Mouse (Mus musculus): ENCODE data around the gene Atg13.
"Not testable (repeated sequence)": the region's sequence is repeated elsewhere in the genome, so short reads cannot be mapped to it uniquely, and the experiment has no call there.

The Atg13 gene

GRCm38 (mm10) chr2:91710272-91711234 lies at the start of gene Atg13, which contains the start of gene Harbi1:
TSS of gene Atg13 (minus strand) at chr2:91710576.
TSS of gene Harbi1 (plus strand) at chr2:91710852.
- peak; percentile 91 for DNase-seq (ENCODE audit: low spot score)

DNA sequence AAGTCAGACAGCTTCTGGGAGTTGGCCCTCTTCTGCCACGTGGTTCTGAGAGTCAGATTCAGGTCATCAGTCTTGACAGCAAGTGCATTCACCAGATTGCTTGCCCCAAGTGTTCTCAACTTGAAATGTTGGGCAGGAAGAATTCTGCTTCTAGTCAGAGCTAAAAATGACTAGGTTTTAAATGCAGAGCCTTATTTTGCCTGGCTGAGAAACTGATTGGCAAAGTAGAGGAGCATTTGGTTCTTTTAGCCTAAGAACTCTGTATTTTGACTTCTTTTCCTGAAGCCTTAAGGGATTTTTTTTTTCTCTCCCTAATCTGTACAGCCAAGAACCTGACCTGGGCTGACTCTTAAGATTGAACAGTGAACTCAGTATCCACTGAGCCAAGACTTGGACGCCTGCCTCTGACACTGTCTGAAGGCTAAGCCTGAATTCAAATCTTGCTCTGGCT lies 39.5 kb upstream of the Atg13 start:
- no peak for DNase-seq (ENCODE audit: low spot score)

GRCm38 (mm10) chr2:91744686-91745085 lies 34.3 kb upstream of the Atg13 start:
- no peak for DNase-seq (ENCODE audit: low spot score)

GRCm38 (mm10) chr2:91739586-91739985 lies 29.2 kb upstream of the Atg13 start:
- DNase-seq (ENCODE audit: low spot score) = no peak

GRCm38 (mm10) chr2:91735221-91735620 lies 24.8 kb upstream of the Atg13 start:
- no peak for DNase-seq (ENCODE audit: low spot score)

DNA sequence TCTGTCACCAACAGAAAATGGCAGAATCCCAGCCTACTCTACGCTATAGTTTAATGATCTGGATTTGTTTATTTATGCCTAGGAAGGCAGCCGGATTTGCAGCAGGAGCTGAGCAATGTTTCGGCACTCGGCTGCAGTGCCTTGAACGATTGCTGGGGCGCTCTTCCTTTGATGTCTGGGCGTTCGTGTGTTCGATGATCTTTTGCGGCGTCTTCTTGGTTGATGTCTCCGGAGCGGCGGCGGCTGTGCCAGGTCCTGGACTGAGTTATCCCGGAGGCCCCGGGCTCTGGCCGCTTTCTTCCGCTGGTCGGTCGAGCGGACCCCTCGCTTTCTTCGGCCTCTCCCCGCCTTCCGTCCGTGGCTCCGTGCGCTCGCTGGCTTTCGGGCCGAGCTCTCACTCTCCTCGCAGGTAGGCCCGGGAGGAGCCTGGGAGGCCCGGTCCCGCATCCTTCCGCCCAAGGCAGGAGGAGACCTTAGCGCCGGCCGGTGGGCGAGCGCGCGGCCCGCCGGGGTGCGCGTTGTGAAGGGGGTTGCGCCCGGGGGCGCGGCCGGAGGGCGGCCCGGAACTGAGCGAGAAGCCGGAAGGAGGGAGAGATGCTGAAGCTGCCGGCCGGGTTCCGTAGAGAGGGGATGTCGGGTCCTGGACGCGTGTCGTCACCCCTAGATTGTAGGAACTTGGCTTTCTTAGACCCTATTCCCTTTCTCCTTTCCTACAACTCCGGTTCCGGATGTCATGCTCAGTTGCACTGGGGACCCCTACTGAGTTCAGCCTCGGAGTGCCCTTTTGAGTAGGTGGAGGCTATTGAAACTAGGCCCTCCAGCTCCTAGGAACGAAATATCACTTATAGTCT lies 19.8 kb upstream of the Atg13 start, which contains the start of gene Ambra1:
Gene Ambra1, plus strand, starts transcription at position 164 of the 851 bp plus-strand sequence.
- peak; percentile 78 for DNase-seq (ENCODE audit: low spot score)

DNA sequence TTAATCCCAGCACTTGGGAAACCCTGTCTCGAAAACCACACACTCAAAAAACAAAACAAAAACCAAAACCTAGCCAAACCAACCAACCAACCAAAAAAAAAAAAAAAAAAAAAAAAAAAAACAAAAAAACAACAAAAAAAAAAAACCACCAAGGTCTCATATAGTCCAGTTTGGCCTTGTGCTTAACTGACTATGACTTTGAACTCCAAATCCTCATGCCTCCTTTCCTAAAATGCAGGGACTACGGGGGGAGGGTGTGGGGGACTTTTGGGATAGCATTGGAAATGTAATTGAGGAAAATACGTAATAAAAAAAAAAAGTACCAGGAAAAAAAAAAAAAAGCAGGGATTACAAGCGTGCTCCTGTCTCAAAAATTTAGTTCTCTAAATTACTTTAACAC lies 19.2 kb upstream of the Atg13 start:
- no peak for DNase-seq (ENCODE audit: low spot score)

- DNase-seq (ENCODE audit: low spot score) = no peak
Measured at GRCm38 (mm10) chr2:91727011-91727410, 16.6 kb upstream of the Atg13 start.

DNA sequence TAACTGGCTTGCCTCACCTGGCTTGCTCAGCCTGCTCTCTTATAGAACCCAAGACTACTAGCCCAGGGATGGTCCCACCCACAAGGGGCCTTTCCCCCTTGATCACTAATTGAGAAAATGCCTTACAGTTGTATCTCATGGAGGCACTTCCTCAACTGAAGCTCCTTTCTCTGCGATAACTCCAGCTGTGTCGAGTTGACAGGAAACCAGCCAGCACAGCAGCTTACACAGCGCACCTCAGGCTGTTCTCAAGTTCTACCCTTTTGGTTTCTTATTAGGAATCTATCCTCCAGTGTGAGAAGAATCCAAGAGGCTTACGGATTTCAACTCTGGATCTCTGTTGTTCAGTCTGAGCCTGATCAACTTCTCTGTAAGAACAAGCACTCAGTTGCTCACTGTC lies 15.1 kb upstream of the Atg13 start:
- DNase-seq (ENCODE audit: low spot score) = not testable (repeated sequence)

DNA sequence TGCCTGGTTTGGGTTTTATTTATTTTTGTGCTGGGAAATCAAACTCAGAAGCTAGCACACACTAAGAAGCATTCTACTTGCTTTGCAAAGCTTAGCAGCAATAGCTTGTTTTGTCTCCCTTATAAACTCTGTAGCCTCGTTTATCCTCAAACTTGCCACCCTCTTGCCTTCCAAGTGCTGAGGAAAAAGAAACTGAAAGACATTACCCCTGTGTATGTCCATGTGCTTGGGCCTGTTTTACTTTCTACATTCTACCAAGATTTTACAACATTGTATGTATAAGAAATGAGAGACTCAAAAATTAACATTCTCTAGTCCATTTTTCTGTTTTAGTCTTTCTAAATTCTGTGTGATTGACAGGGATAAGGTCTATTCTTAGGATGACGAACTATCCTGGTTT lies 14.3 kb upstream of the Atg13 start:
- no peak for DNase-seq (ENCODE audit: low spot score)

GRCm38 (mm10) chr2:91723951-91724350 lies 13.6 kb upstream of the Atg13 start:
- no peak for DNase-seq (ENCODE audit: low spot score)

DNA sequence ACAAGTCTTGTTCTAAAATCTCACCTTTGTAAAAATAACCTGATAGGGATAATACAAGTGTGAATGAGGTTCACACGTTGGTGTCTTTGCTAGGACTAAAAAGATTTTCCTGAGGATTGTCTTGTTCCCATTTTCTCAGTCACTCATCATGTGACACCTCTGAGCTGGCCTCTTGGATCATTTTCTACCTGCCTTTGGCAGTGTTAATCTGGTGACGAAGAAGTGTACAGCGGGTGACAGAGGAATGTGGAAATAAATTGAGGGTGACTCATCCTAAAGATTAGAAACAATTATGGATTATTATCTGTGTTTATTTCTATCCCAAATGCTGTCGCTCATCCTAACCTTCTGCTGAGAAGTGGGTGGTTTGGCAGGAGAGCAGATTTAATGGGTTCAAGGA lies 13.0 kb upstream of the Atg13 start:
- no peak for DNase-seq (ENCODE audit: low spot score)

- no peak for DNase-seq (ENCODE audit: low spot score)
Measured at GRCm38 (mm10) chr2:91718276-91718675, 7.9 kb upstream of the Atg13 start.

GRCm38 (mm10) chr2:91714921-91715320 lies 4.5 kb upstream of the Atg13 start:
- DNase-seq (ENCODE audit: low spot score) = no peak

- DNase-seq (ENCODE audit: low spot score) = no peak
Measured at GRCm38 (mm10) chr2:91711256-91711925, 1.0 kb upstream of the Atg13 start.

GRCm38 (mm10) chr2:91708361-91708760 lies 2.0 kb downstream of the Atg13 start:
- DNase-seq (ENCODE audit: low spot score) = no peak

- no peak for DNase-seq (ENCODE audit: low spot score)
Measured at GRCm38 (mm10) chr2:91706456-91706855, 3.9 kb downstream of the Atg13 start.

- no peak for DNase-seq (ENCODE audit: low spot score)
Measured at GRCm38 (mm10) chr2:91705736-91706135, 4.6 kb downstream of the Atg13 start.

DNA sequence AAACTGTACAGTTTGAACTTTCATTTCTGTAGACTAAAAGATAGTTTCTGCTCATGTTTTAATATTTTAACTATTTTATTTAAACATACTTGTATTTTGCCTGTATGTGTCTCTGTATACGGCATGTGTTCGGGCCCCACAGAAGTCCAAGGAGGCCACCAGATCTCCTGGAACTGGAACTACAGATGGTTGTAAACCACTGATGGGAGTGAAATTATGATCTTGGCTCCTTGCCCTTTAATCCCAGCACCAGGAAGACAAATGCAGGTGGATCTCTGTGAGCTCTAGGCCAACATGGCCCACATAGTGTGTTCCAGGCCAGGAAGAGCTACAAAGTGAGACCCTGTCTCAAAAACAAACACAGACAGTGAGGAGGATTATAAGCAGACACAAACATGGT lies 9.0 kb downstream of the Atg13 start:
- no peak for DNase-seq (ENCODE audit: low spot score)

DNA sequence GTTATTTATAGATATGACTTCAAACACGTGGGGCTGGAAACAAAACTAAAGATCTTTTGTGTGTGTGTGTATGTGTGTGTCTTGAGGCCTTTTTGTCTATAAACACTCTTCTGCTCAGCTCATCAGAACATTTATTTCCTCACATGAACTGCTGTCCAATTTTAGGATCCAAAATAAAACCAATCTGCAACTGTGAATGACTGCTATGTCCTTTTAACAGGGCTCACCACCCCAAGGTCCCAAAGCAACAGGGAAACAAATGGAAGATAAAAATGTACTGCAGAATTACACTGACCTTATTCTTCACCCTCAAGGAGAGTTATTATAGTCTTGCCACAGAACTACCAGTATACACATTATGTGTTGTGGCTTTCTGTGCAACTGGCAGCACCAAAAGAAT lies 11.2 kb downstream of the Atg13 start:
- DNase-seq (ENCODE audit: low spot score) = no peak

DNA sequence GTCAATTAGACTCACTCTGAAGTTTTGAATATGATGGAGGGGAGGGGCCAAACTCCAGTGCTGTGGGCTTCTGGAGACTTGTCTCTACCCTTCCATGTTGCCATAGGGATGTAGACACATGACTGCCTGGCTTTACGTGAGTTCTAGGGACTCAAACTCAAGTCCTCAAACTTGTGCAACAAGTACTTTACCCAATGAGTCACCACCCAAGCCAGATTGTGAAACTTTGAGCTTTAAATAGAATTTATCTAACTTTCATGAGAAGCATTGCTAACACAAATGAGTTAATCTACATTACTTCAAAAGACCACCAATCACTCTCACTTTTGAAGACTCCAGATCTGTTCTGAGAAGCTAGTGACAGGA lies 14.2 kb downstream of the Atg13 start:
- no peak for DNase-seq (ENCODE audit: low spot score)

Data from ovary, postnatal 14 days (tissue).